Comparison of ENCODE assay signal across 15 mouse cellular contexts in the genomic region with DNA sequence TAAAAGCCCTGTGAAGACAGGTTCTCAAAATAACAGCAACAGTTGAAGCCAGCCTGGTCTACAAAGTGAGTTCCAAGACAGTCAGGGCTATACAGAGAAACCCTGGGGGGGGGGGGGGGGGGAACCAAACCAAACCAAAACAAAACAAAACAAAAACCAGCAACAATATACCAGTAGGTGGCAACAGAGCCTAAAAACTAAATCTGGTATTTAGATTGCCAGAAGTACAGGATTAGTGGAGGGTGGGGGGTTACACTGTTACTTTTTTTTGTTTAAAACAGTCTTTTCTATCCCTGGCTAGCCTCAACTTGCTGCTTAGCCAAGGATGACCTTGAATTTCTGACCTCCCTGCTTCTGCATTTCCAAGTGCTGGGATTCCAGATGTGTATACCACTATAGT. TPM values are rescaled to one million over a fixed set of nuclear protein-coding genes. Genes with fewer than 3 reads are reported as not detected.
A peak's percentile ranks its signal among the peaks of the same experiment; 100 is the strongest.
DNase-seq lines count a peak whose midpoint lies in the region; ATAC-seq and TF ChIP-seq lines count a peak whose summit lies in the region.
"Had no signal": no experiment of that assay in that cellular context is flagged by ENCODE, and none has a peak within 500 bp of the region (broad histone marks: within the 10 kb centered on the region; RNA-seq: fewer than 3 reads in every experiment).

No protein-coding gene starts in this region.

- no peak overlapping the region for H3K4me2 ChIP-seq in liver, postnatal 0 days (ENCODE audit: low read depth, low read length)
- no peak overlapping the region for H3K4me2 ChIP-seq in liver, embryonic 12.5 days
- H3K4me2 ChIP-seq: liver, embryonic 15.5 days had no signal

- no peak overlapping the region for H3K27ac ChIP-seq in heart, adult 2 months
- H3K27ac ChIP-seq in liver, postnatal 0 days (ENCODE audit: low read depth) = peak overlapping the region; percentile 85
- no peak overlapping the region for H3K27ac ChIP-seq in liver, embryonic 12.5 days
- H3K27ac ChIP-seq: liver, embryonic 15.5 days had no signal

- no peak overlapping the region for H3K4me3 ChIP-seq in heart, adult 2 months
- H3K4me3 ChIP-seq in liver, postnatal 0 days (ENCODE audit: low read depth, low read length) = no peak overlapping the region
- no peak overlapping the region for H3K4me3 ChIP-seq in liver, embryonic 12.5 days
- H3K4me3 ChIP-seq: erythroblast, embryonic 14.5 days; liver, embryonic 15.5 days had no signal

- no peaks in the 10 kb centered on the region for H3K79me2 ChIP-seq in heart, adult 2 months (replicated peaks; ENCODE audit: control insufficient read depth, insufficient read depth, low read length)

- intact Hi-C loops in heart, adult 2 months (cut with DNase I) = loop anchor here (2.0 to 5.0 kb wide), 4 partner anchors 121 to 421 kb away; no protein-coding TSS in a partner anchor

- TF ChIP-seq POLR2A in heart, adult 2 months (IDR thresholded peaks at IDR 0.05; ENCODE audit: insufficient read depth, low read depth, low read length) = no peak

- TF ChIP-seq CTCF in heart, adult 2 months (IDR thresholded peaks at IDR 0.05) = peak; percentile 63
- TF ChIP-seq CTCF in liver, postnatal 0 days (IDR thresholded peaks at IDR 0.05; ENCODE audit: low read depth) = peak; percentile 25; the same call in 1 of the 2 replicates

- no peak; the same call in 1 of the 2 replicates for ATAC-seq in liver, postnatal 0 days
- ATAC-seq in liver, embryonic 12.5 days = no peak
- ATAC-seq: midbrain, embryonic 16.5 days had no signal

- H3K9ac ChIP-seq in heart, adult 2 months (ENCODE audit: low read depth, low read length) = no peak overlapping the region
- no peak overlapping the region for H3K9ac ChIP-seq in liver, postnatal 0 days (replicated peaks)
- no peak overlapping the region for H3K9ac ChIP-seq in liver, embryonic 12.5 days
- H3K9ac ChIP-seq: liver, embryonic 15.5 days had no signal

- no peak for DNase-seq in heart, adult 2 months
- no peak for DNase-seq in heart, adult 9 months (ENCODE audit: low spot score in 2 of 2)
- no peak for DNase-seq in liver, postnatal 0 days
- DNase-seq in CD4-positive, CD25-positive, alpha-beta regulatory T cell, adult 2 months (ENCODE audit: low read depth, low spot score) = peak; percentile 34
- DNase-seq in induced T-regulatory cell, adult 2 months (ENCODE audit: low read depth) = peak; percentile 52
- no peak for DNase-seq in right cerebral cortex, adult 2 months (ENCODE audit: low spot score in 2 of 2)
- DNase-seq in urinary bladder, postnatal 36 days (ENCODE audit: low spot score in 2 of 2) = no peak
- DNase-seq: cerebellum, postnatal 36 days; kidney, adult 11 months; layer of hippocampus, postnatal 36 days; thymus, postnatal 14 days had no signal

- TF ChIP-seq EP300 in heart, adult 2 months (IDR thresholded peaks at IDR 0.05; ENCODE audit: insufficient read depth, low read depth, low read length) = no peak
- TF ChIP-seq EP300 in liver, postnatal 0 days (IDR thresholded peaks at IDR 0.05; ENCODE audit: low read depth) = no peak

- no peaks in the 10 kb centered on the region for H3K27me3 ChIP-seq in heart, adult 2 months (ENCODE audit: control insufficient read depth, insufficient read depth, low read length)
- H3K27me3 ChIP-seq in liver, postnatal 0 days (ENCODE audit: insufficient read depth, low read length) = no peaks in the 10 kb centered on the region
- H3K27me3 ChIP-seq in liver, embryonic 12.5 days (replicated peaks) = no peaks in the 10 kb centered on the region
- H3K27me3 ChIP-seq: liver, embryonic 15.5 days had no signal

- no peaks in the 10 kb centered on the region for H3K9me3 ChIP-seq in liver, postnatal 0 days (ENCODE audit: low read length)
- no peaks in the 10 kb centered on the region for H3K9me3 ChIP-seq in liver, embryonic 12.5 days (replicated peaks)
- H3K9me3 ChIP-seq: liver, embryonic 15.5 days had no signal

- H3K4me1 ChIP-seq in heart, adult 2 months (ENCODE audit: control insufficient read depth, insufficient read depth, low read length) = no peaks in the 10 kb centered on the region
- no peaks in the 10 kb centered on the region for H3K4me1 ChIP-seq in liver, postnatal 0 days (ENCODE audit: insufficient read depth)
- no peaks in the 10 kb centered on the region for H3K4me1 ChIP-seq in liver, embryonic 12.5 days
- H3K4me1 ChIP-seq: liver, embryonic 15.5 days had no signal

- no peaks in the 10 kb centered on the region for H3K36me3 ChIP-seq in heart, adult 2 months (ENCODE audit: control insufficient read depth, insufficient read depth, low read length)
- H3K36me3 ChIP-seq in liver, postnatal 0 days (replicated peaks; ENCODE audit: insufficient read depth, low read length) = peaks cover 35% of the 10 kb centered on the region
- peaks cover 55% of the 10 kb centered on the region for H3K36me3 ChIP-seq in liver, embryonic 12.5 days

RNA-seq across cellular contexts. Expression of a gene that starts 14.2 kb away (rescaled TPM):
- 10 to 100 TPM; 14.2 to 15.2 TPM for total RNA-seq in heart, adult 2 months (2021)
- 5.4 and 12.2 TPM in 2 replicates for polyA plus RNA-seq in heart, adult 2 months (2012; rRNA removed)
- polyA plus RNA-seq in liver, postnatal 0 days (2015; fragmentation: Nextera tagmentation; extraction: Ambion mirVana) = 37.0 and 39.2 TPM in 2 replicates
- polyA plus RNA-seq in liver, embryonic 12.5 days (2016; fragmentation: Nextera tagmentation; extraction: Ambion mirVana) = 81.9 and 86.3 TPM in 2 replicates

RNA-seq across cellular contexts. Expression of a gene that starts 24.3 kb away (rescaled TPM):
- total RNA-seq in heart, adult 2 months (2021) = 10 to 100 TPM; 63.0 to 66.6 TPM
- 30.9 and 46.3 TPM in 2 replicates for polyA plus RNA-seq in heart, adult 2 months (2012; rRNA removed)
- polyA plus RNA-seq in liver, postnatal 0 days (2015; fragmentation: Nextera tagmentation; extraction: Ambion mirVana) = 102 and 117 TPM in 2 replicates
- 212 and 226 TPM in 2 replicates for polyA plus RNA-seq in liver, embryonic 12.5 days (2016; fragmentation: Nextera tagmentation; extraction: Ambion mirVana)

RNA-seq across cellular contexts. Expression of a gene that starts 53.0 kb away (rescaled TPM):
- 100 to 1,000 TPM; 323 to 407 TPM for total RNA-seq in heart, adult 2 months (2021)
- polyA plus RNA-seq in heart, adult 2 months (2012; rRNA removed) = 148 and 198 TPM in 2 replicates
- polyA plus RNA-seq in liver, postnatal 0 days (2015; fragmentation: Nextera tagmentation; extraction: Ambion mirVana) = 5.4 and 6.4 TPM in 2 replicates
- 21.6 and 22.3 TPM in 2 replicates for polyA plus RNA-seq in liver, embryonic 12.5 days (2016; fragmentation: Nextera tagmentation; extraction: Ambion mirVana)

Comparison
In these comparisons a context has a peak if more than half of its experiments do, and no peak if none do; other contexts are left out.
1. DNase-seq: peak in CD4-positive, CD25-positive, alpha-beta regulatory T cell, adult 2 months (single experiment) and induced T-regulatory cell, adult 2 months (single experiment); none in heart, adult 2 months (0 of 2), heart, adult 9 months (0 of 2), liver, postnatal 0 days (single experiment), right cerebral cortex, adult 2 months (0 of 2) and urinary bladder, postnatal 36 days (0 of 2).